Mouse (Mus musculus) forebrain, embryonic 12.5 days (tissue): Measurements from ENCODE around the gene Plcl2. TPM values are rescaled to one million over a fixed set of nuclear protein-coding genes. Genes with fewer than 3 reads are reported as not detected.

Source experiments
- ATAC-seq: fragments of 200-750 bp; cut with Nextera tagmentation; 2 replicates; pipeline ENCODE4 v1.8.0; 2017; ENCODE audit warnings: moderate TSS enrichment; ENCODE audit not compliant: low FRiP score
- H3K27ac ChIP-seq: fragments of 300-500 bp; sonication (generic); 2 replicates; pipeline ENCODE4 v1.5.1; 2016; ENCODE audit warnings: mild to moderate bottlenecking
- H3K27me3 ChIP-seq: fragments of 300-500 bp; sonication (generic); 2 replicates; pipeline ENCODE4 v1.6.1; 2016; ENCODE audit warnings: mild to moderate bottlenecking
- H3K36me3 ChIP-seq: fragments of 300-500 bp; sonication (generic); replicated peaks from 2 replicates; pipeline ENCODE4 v1.6.1; 2016; ENCODE audit warnings: mild to moderate bottlenecking
- H3K4me1 ChIP-seq: fragments of 300-500 bp; sonication (generic); 2 replicates; pipeline ENCODE4 v1.6.1; 2016
- H3K4me2 ChIP-seq: fragments of 300-500 bp; sonication (generic); 2 replicates; pipeline ENCODE4 v1.6.1; 2016; ENCODE audit warnings: mild to moderate bottlenecking, moderate library complexity
- H3K4me3 ChIP-seq: fragments of 300-500 bp; sonication (generic); replicated peaks from 2 replicates; pipeline ENCODE4 v1.5.1; 2016; ENCODE audit warnings: mild to moderate bottlenecking
- H3K9ac ChIP-seq: fragments of 300-500 bp; sonication (generic); 2 replicates; pipeline ENCODE4 v1.6.1; 2016; ENCODE audit warnings: mild to moderate bottlenecking
- H3K9me3 ChIP-seq: fragments of 300-500 bp; sonication (generic); 2 replicates; pipeline ENCODE4 v1.6.1; 2016
- WGBS: fragments of 180-500 bp; shearing (Covaris S2); methylation state at CpG from one replicate; pipeline ENCODE4 v1.1.7; 2016; 5-methylcytosine and 5-hydroxymethylcytosine counted together
- polyA plus RNA-seq: library from polyadenylated mRNA; unstranded; fragments of >200 nt; fragmentation: Nextera tagmentation; extraction: Ambion mirVana; gene quantifications from 2 replicates; pipeline ENCODE4 v1.2.1, GENCODE M21; 2016

Plcl2 gene
- polyA plus RNA-seq, 1 experiment from 2014 or later = 9.4 TPM

DNA sequence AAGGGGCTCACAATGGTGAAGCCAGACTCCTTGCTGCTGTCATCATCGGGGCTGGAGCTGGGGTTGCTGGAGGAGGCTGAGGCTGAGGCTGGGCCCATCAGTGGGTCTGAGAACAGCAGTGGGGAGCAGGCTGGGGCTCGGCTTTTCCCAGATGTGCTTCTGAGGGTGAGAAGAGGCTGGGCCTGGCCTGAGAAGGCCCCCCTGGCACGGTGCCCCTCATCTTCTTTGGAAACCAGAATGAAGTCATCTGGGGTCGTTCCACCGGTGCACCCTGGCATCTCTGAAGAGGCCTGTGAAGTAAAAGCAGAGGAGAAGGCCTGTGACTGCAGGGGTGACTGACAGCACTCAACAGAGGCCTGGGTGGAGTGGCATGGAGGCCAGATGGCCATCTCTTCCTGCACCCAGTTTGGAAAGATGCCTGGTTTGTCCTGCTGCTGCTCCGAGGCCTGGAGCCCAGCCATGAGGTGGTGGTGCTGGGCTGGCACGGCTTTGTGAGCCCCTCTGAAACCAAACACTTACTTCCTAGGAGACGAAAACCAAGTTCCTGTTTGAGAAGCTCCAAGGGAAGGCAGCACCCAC is 226.8 kb downstream of the Plcl2 start:
- WGBS = 81% methylated on average over 8 of the region's 8 CpGs
- no peaks in the 10 kb centered on the region; the same call in 1 of the 2 replicates for H3K4me1 ChIP-seq
- no peak overlapping the region for H3K4me3 ChIP-seq
- no peak for ATAC-seq
- H3K9ac ChIP-seq = no peak overlapping the region
- H3K36me3 ChIP-seq = no peaks in the 10 kb centered on the region; the same call in 1 of the 2 replicates
- 0 out of 2 replicates have a peak overlapping the region, but pooled peaks have one; percentile 3 for H3K27ac ChIP-seq
- H3K9me3 ChIP-seq = no peaks in the 10 kb centered on the region
- H3K27me3 ChIP-seq = no peaks in the 10 kb centered on the region
- no peak overlapping the region for H3K4me2 ChIP-seq

DNA sequence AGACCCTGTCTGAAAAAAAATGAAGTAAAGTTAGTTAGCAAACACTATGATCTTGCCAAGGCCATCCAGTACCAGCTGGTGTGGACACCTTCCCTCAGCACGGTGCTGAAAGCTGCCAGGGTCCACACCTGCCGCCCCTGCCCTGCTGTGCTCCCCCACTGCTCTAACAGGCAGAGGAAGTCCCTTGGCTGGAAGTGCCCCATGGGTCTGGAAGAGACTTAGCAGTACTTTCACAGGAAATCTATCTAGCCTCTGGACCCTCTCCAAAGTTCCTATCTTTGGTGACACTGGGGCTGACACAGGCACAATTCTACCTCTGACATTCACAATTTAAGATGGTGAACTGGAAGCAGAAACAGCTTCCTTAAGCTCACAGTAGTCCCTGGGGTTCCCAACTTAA is 227.9 kb downstream of the Plcl2 start:
- no peaks in the 10 kb centered on the region for H3K9me3 ChIP-seq
- no peaks in the 10 kb centered on the region; the same call in 1 of the 2 replicates for H3K4me1 ChIP-seq
- no peak overlapping the region for H3K27ac ChIP-seq
- no peaks in the 10 kb centered on the region; the same call in 1 of the 2 replicates for H3K36me3 ChIP-seq
- ATAC-seq = no peak
- 88% methylated on average over 2 of the region's 2 CpGs for WGBS
- H3K27me3 ChIP-seq = no peaks in the 10 kb centered on the region
- H3K4me2 ChIP-seq = no peak overlapping the region
- H3K9ac ChIP-seq = no peak overlapping the region
- no peak overlapping the region for H3K4me3 ChIP-seq

Other genes starting within 250 kb of the Plcl2 start
- 0.33 and 0.45 TPM in 2 replicates for gene Dazl, start 215.8 kb upstream of the Plcl2 start, polyA plus RNA-seq